Mouse (Mus musculus) bone marrow macrophage, adult 2 months (primary cell): ENCODE data around the gene Yrdc.

Experiments used
- CTCF ChIP-seq: IDR thresholded peaks from 2 replicates; pipeline ENCODE4 v1.5.1; 2012; ENCODE audit warnings: low read depth, mild to moderate bottlenecking, low read length, moderate library complexity
- POLR2A ChIP-seq: IDR thresholded peaks from 2 replicates; pipeline ENCODE4 v1.6.1; 2012; ENCODE audit warnings: mild to moderate bottlenecking, low read depth, low read length, borderline replicate concordance

GRCm38 (mm10) chr4:124840998-124841397, 9.5 kb upstream of the Yrdc start:
- TF ChIP-seq POLR2A, result no peak
- no peak for TF ChIP-seq CTCF
